Mouse (Mus musculus) intestine, embryonic 14.5 days (tissue): ENCODE data around the gene Tbc1d24. TPM values are rescaled to one million over a fixed set of nuclear protein-coding genes. Genes with fewer than 3 reads are reported as not detected.

Experiments
- ATAC-seq: fragments of 200-750 bp; cut with Nextera tagmentation; replicated peaks from 2 replicates; pipeline ENCODE4 v1.8.0; 2017; ENCODE audit warnings: low read depth, moderate number of reproducible peaks, moderate TSS enrichment, moderate library complexity; ENCODE audit not compliant: low FRiP score, low TSS enrichment
- DNase-seq: peaks from one replicate; pipeline ENCODE4 v3.0.0-alpha.2; 2018; ENCODE audit warnings: low spot score
- H3K27ac ChIP-seq: fragments of 300-500 bp; sonication (generic); 2 replicates; pipeline ENCODE4 v1.5.1; 2014; ENCODE audit warnings: low read depth, mild to moderate bottlenecking, control low read depth
- H3K27me3 ChIP-seq: fragments of 300-500 bp; sonication (generic); replicated peaks from 2 replicates; pipeline ENCODE4 v1.6.1; 2014; ENCODE audit warnings: low read length, control low read depth; ENCODE audit not compliant: control insufficient read depth, insufficient read depth
- H3K36me3 ChIP-seq: fragments of 300-500 bp; sonication (generic); 2 replicates; pipeline ENCODE4 v1.6.1; 2014; ENCODE audit warnings: low read length, control low read depth; ENCODE audit not compliant: control insufficient read depth, insufficient read depth
- H3K4me1 ChIP-seq: fragments of 300-500 bp; sonication (generic); replicated peaks from 2 replicates; pipeline ENCODE4 v1.6.1; 2014; ENCODE audit warnings: low read length, control low read depth, mixed read lengths; ENCODE audit not compliant: control insufficient read depth, insufficient read depth
- H3K4me2 ChIP-seq: fragments of 300-500 bp; sonication (generic); 2 replicates; pipeline ENCODE4 v1.6.1; 2014; ENCODE audit warnings: low read length
- H3K4me3 ChIP-seq: fragments of 300-500 bp; sonication (generic); 2 replicates; pipeline ENCODE4 v1.5.1; 2014; ENCODE audit warnings: low read depth, low read length, control low read depth, mixed read lengths
- H3K9ac ChIP-seq: fragments of 300-500 bp; sonication (generic); 2 replicates; pipeline ENCODE4 v1.6.1; 2014; ENCODE audit warnings: mild to moderate bottlenecking, low read length
- H3K9me3 ChIP-seq: fragments of 300-500 bp; sonication (generic); 2 replicates; pipeline ENCODE4 v1.6.1; 2016; ENCODE audit warnings: low read length, control low read depth; ENCODE audit not compliant: control insufficient read depth
- WGBS: fragments of 180-500 bp; shearing (Covaris S2); extraction: QIAGEN DNeasy Blood & Tissue Kit; methylation state at CpG from one replicate; pipeline ENCODE4 v1.1.7; 2014; 5-methylcytosine and 5-hydroxymethylcytosine counted together
- polyA plus RNA-seq: library from polyadenylated mRNA; unstranded; fragments of >200 nt; fragmentation: Nextera tagmentation; extraction: Ambion mirVana; gene quantifications from 2 replicates; pipeline ENCODE4 v1.2.1, GENCODE M21; 2014

The Tbc1d24 gene
- polyA plus RNA-seq, 1 experiment from 2014 or later: 4.8 TPM

DNA sequence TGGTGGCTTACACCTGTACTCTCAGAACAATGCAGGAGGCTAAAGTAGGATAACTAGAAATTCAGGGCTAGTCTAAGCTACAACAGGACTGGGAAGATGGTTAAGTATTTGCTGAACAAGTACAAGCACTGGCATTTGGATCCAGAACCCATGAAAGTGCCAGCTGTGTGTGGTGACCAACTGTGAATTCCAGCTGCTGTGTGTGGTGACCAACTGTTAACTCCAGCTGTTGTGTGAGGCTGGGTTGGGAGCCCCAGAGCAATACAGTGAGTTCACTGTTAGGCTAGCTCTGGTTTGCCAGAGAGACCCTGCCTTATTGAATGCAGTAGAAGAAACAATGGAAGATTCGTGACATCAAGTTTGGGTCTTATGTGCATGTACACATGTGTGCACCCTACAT, 31.1 kb upstream of the Tbc1d24 start:
- WGBS: 92% methylated on average over 1 of the region's 1 CpGs
- ATAC-seq: no peak
- H3K36me3 ChIP-seq: peaks cover 98% of the 10 kb centered on the region

DNA sequence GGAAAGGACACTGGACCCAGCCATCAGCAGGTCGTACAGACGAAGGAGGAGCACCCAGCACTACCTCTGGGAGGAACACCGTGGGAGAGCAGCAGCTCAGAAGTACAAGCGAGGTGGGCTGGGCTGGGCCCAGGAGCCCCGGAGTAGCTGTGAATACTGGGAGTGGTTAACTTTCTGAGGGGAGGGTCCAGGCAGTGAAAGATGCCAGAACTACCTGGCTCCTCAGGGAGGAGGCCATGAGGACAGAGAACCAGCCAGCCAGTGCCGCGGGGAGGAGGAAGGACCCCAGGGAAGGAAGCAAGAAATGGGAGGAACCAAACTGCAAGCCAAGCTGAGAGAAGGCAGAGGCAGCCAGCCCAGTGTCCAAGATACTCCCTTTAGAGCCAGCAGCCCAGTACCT, 22.6 kb upstream of the Tbc1d24 start:
- H3K4me1 ChIP-seq: no peaks in the 10 kb centered on the region
- DNase-seq: no peak
- WGBS: 77% methylated on average over 7 of the region's 7 CpGs
- peaks cover 98% of the 10 kb centered on the region for H3K36me3 ChIP-seq
- ATAC-seq: no peak
- H3K4me3 ChIP-seq: no peak overlapping the region
- H3K27me3 ChIP-seq: no peaks in the 10 kb centered on the region
- H3K9ac ChIP-seq: no peak overlapping the region
- no peaks in the 10 kb centered on the region for H3K9me3 ChIP-seq
- H3K27ac ChIP-seq: no peak overlapping the region
- H3K4me2 ChIP-seq: no peak overlapping the region

More for the DNA sequence above, 31.1 kb upstream of the Tbc1d24 start:
- Histone ChIP-seq H3K4me3 (no peak overlapping the region), H3K9ac (no peak overlapping the region), H3K4me2 (no peak overlapping the region), H3K27me3 (no peaks in the 10 kb centered on the region), H3K4me1 (no peaks in the 10 kb centered on the region), H3K9me3 (no peaks in the 10 kb centered on the region), H3K27ac (no peak overlapping the region)
- DNase-seq: no peak

DNA sequence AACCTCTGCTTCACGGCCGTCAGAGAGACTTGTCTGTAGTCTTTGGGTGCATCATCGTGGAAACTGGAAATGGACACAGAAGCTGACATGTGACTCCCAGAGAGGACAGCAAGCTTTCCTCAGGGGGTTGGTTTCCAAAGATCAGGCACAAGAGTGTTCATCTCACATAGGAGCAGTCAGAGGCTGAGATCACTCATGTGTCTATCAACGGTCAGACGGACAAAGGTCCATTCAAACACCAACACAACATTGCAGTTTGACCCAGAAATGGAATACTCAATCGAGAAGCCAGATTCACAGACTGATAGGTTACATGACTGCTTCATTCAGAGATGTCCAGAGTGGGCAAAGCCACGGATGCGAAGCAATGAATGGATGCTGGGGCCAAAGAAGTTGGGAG, 21.4 kb upstream of the Tbc1d24 start:
- no peak overlapping the region for H3K27ac ChIP-seq
- DNase-seq (no peak), ATAC-seq (no peak)
- H3K27me3 ChIP-seq: no peaks in the 10 kb centered on the region
- no peak overlapping the region for H3K9ac ChIP-seq
- H3K4me2 ChIP-seq: no peak overlapping the region
- no peaks in the 10 kb centered on the region for H3K9me3 ChIP-seq
- no peak overlapping the region for H3K4me3 ChIP-seq
- no peaks in the 10 kb centered on the region for H3K4me1 ChIP-seq
- WGBS: 94% methylated on average over 8 of the region's 8 CpGs
- H3K36me3 ChIP-seq: peaks cover 90% of the 10 kb centered on the region

DNA sequence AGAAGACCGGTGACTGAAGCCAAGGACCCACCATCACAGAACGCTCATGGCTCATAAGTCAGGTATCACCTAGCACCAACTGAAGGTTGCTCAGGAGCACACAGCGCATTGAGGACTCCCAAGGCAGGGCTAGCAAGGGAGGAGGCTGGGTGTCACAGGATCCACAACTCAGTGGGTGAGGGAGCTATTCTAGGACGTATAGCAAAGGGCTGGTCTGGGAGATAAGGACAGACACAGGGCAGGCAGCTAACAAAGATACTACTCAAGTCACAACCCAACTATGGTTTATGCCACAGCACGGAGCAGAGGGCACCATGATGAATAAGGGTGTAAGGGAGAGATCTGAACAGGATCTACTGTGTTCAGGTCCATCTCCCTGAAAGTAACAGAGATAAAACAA, 20.5 kb upstream of the Tbc1d24 start:
- H3K36me3 ChIP-seq: peaks cover 83% of the 10 kb centered on the region
- no peak for ATAC-seq

DNA sequence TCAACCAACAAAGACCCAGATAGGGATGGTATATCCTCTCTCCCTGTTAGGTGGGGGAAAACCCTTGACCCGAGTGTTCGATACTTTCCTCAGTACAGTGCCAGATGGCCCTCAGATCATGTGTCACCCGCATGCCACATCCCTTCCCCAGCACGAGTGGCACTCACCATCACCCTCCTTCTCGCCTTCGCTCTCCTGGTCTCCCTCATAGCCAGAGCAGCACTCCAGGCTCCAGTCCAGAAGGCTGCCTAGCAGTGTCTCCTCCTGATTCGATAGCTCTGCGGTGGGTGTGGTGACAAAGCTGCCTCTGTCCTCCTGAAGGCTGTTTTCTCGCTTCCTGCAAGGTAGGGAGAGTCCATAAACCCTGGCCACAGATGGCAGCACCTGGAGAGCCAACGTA, 19.4 kb upstream of the Tbc1d24 start:
- no peak overlapping the region for H3K4me3 ChIP-seq
- no peaks in the 10 kb centered on the region for H3K27me3 ChIP-seq
- no peak overlapping the region for H3K27ac ChIP-seq
- 88% methylated on average over 10 of the region's 10 CpGs for WGBS
- H3K9ac ChIP-seq: no peak overlapping the region
- H3K4me1 ChIP-seq: peaks cover 7% of the 10 kb centered on the region
- no peak overlapping the region for H3K4me2 ChIP-seq
- H3K9me3 ChIP-seq: no peaks in the 10 kb centered on the region
- DNase-seq: no peak
- peaks cover 72% of the 10 kb centered on the region for H3K36me3 ChIP-seq
- no peak for ATAC-seq

More for the DNA sequence above, 20.5 kb upstream of the Tbc1d24 start:
- no peak overlapping the region for H3K4me3 ChIP-seq
- H3K4me2 ChIP-seq: no peak overlapping the region
- H3K9ac ChIP-seq: no peak overlapping the region
- 91% methylated on average over 5 of the region's 5 CpGs for WGBS
- H3K27ac ChIP-seq: no peak overlapping the region
- H3K9me3 ChIP-seq: no peaks in the 10 kb centered on the region
- DNase-seq: no peak
- no peaks in the 10 kb centered on the region for H3K27me3 ChIP-seq
- 0 out of 2 replicates have a peak, but pooled peaks cover 3% of the 10 kb centered on the region for H3K4me1 ChIP-seq

DNA sequence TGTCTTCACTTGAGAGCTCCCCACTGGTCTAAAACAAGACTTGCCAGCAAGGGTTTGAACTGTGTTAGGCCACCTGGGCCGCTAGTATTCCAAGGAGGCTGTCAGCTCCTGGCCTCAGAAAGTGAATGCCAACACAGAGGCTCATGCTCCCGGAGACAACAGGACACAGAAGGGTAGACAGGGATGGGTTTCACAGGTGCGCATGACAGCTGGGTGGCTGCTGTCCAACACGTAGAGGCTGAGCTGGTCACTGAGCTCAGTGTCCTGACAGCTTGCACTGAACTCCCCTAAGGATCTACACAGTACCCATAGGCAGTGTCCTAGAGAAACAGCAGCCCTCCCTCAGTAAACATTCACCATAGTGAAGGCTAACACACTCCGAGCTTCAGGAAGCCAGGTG, 18.2 kb upstream of the Tbc1d24 start:
- 84% methylated on average over 5 of the region's 5 CpGs for WGBS
- H3K27ac ChIP-seq: no peak overlapping the region
- H3K27me3 ChIP-seq: no peaks in the 10 kb centered on the region
- H3K9ac ChIP-seq: no peak overlapping the region
- no peak overlapping the region for H3K4me2 ChIP-seq
- H3K9me3 ChIP-seq: no peaks in the 10 kb centered on the region
- H3K4me3 ChIP-seq: no peak overlapping the region
- H3K36me3 ChIP-seq: peaks cover 60% of the 10 kb centered on the region
- no peak for DNase-seq
- H3K4me1 ChIP-seq: peaks cover 15% of the 10 kb centered on the region
- no peak for ATAC-seq

DNA sequence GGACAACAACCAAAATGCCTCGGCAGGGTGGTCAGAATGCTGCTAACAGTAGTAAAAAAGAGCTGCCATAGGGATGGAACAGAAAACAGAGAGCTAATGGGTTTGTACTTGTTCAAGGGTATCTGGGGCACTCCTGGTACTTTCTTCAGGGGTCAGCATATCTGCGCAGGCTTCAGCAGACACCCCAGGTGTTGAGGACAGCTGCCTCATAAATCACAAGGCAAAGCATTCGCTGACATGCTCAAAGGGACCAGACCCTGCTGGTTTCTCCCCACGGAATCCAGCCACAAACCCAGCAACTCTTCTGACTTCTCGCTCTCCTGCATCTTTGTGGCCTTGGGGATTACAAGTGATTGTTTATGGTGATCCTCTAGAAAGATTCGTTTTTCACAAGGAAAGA, 17.3 kb upstream of the Tbc1d24 start:
- no peak overlapping the region for H3K4me3 ChIP-seq
- H3K9ac ChIP-seq: no peak overlapping the region
- no peaks in the 10 kb centered on the region for H3K27me3 ChIP-seq
- WGBS: 68% methylated on average over 6 of the region's 6 CpGs
- no peak for DNase-seq
- no peak overlapping the region for H3K27ac ChIP-seq
- H3K36me3 ChIP-seq: peaks cover 60% of the 10 kb centered on the region
- H3K4me1 ChIP-seq: peaks cover 15% of the 10 kb centered on the region
- no peaks in the 10 kb centered on the region for H3K9me3 ChIP-seq
- ATAC-seq: no peak
- H3K4me2 ChIP-seq: no peak overlapping the region

DNA sequence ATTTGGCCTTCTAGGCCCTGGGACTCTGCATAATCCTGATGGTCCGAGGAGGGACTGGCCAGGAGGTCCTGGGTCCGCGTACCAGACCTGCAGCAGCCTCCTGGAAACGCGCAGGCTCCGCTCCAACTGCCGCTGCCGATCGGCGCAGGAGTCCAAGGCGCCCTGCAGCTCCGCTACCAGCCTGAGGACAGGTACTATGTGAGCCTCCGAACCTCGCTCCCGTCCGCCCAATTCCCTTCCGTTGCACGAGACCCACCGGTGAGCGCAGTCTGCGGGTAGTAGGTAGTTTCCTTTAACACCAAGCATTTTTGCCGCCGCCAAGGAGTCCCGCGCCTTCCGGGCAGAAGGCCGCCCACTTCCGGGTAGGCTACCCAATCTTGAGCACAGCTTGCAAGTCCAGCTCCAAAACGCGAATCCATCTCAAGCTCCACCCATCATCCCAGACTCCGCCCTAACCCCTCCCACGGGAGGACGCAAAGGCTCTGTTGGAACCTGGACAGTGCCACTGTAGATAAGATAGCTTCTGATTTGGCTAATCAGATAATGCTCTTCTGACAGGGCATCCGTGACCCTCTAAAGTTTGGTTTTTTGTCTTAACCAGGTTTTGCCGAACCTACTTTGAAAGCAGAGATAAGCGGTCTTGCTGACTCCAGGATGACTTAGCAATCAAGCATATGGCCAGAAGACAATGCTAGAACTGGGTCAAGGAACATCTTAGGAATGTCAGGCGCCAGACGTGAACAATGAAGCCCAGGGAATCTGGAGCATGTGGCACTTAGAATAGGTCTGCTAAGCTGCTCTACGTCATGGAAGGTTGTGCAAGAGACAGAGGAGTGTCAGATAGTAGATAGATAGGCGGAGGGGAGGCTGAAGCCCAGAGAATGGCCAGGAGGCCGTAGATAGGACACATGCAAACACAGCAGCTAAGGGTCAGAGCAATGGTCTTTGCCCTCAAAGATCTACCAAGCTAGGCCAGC, 15.4 kb upstream of the Tbc1d24 start, which contains the start of gene Tedc2:
Gene Tedc2 (minus strand): TSS at position 417 of the 977 bp plus-strand sequence.
- 5% methylated on average over 41 of the region's 41 CpGs for WGBS
- Histone ChIP-seq H3K9ac (peak within 1 kb of the TSS; percentile 67), H3K4me3 (peak within 1 kb of the TSS; percentile 91), H3K27ac (peak within 1 kb of the TSS; percentile 62; the same call in 1 of the 2 replicates), H3K36me3 (peaks cover 55% of the 10 kb centered on the region), H3K4me2 (peak within 1 kb of the TSS; percentile 89), H3K27me3 (no peaks in the 10 kb centered on the region), H3K4me1 (peaks cover 15% of the 10 kb centered on the region), H3K9me3 (no peaks in the 10 kb centered on the region)
- DNase-seq: peak; percentile 95
- ATAC-seq: peak; percentile 93
